Mouse (Mus musculus): ENCODE results near the gene Cyb5r3.
"Not testable (repeated sequence)": the region's sequence is repeated elsewhere in the genome, so short reads cannot be mapped to it uniquely, and the experiment has no call there.

Gene Cyb5r3

GRCm38 (mm10) chr15:83150073-83150442 is 22.3 kb downstream of the Cyb5r3 start:
- DNase-seq (ENCODE audit: low spot score), result no peak

- peak; percentile 98 for DNase-seq (ENCODE audit: low spot score)
Measured at GRCm38 (mm10) chr15:83149196-83150072, 23.0 kb downstream of the Cyb5r3 start, which contains the start of gene Poldip3. TSS of gene Poldip3 (minus strand) at chr15:83149384.

- DNase-seq (ENCODE audit: low spot score), result no peak
Measured at GRCm38 (mm10) chr15:83148801-83149195, 23.6 kb downstream of the Cyb5r3 start.

GRCm38 (mm10) chr15:83148395-83148794 is 24.0 kb downstream of the Cyb5r3 start:
- no peak for DNase-seq (ENCODE audit: low spot score)

- no peak for DNase-seq (ENCODE audit: low spot score)
Measured at GRCm38 (mm10) chr15:83145541-83145940, 26.9 kb downstream of the Cyb5r3 start.

- no peak for DNase-seq (ENCODE audit: low spot score)
Measured at GRCm38 (mm10) chr15:83142861-83143260, 29.5 kb downstream of the Cyb5r3 start.

GRCm38 (mm10) chr15:83135654-83136053 is 36.7 kb downstream of the Cyb5r3 start:
- no peak for DNase-seq (ENCODE audit: low spot score)

- no peak for DNase-seq (ENCODE audit: low spot score)
Measured at GRCm38 (mm10) chr15:83134671-83135070, 37.7 kb downstream of the Cyb5r3 start.

GRCm38 (mm10) chr15:83129530-83130231 is 42.7 kb downstream of the Cyb5r3 start:
- DNase-seq (ENCODE audit: low spot score), result no peak

GRCm38 (mm10) chr15:83127037-83127436 is 45.4 kb downstream of the Cyb5r3 start:
- not testable (repeated sequence) for DNase-seq (ENCODE audit: low spot score)

GRCm38 (mm10) chr15:83126582-83126981 is 45.8 kb downstream of the Cyb5r3 start:
- no peak for DNase-seq (ENCODE audit: low spot score)

- no peak for DNase-seq (ENCODE audit: low spot score)
Measured at GRCm38 (mm10) chr15:83124625-83125024, 47.8 kb downstream of the Cyb5r3 start.

- DNase-seq (ENCODE audit: low spot score), result peak; percentile 96
Measured at GRCm38 (mm10) chr15:83122566-83123145, 49.7 kb downstream of the Cyb5r3 start, which contains the start of gene Rrp7a. TSS of gene Rrp7a (minus strand) at chr15:83122801.

- DNase-seq (ENCODE audit: low spot score), result peak; percentile 69
Measured at GRCm38 (mm10) chr15:83121709-83122565, 50.5 kb downstream of the Cyb5r3 start.

GRCm38 (mm10) chr15:83118360-83118759 is 54.0 kb downstream of the Cyb5r3 start:
- DNase-seq (ENCODE audit: low spot score), result peak; percentile 74

- no peak for DNase-seq (ENCODE audit: low spot score)
Measured at GRCm38 (mm10) chr15:83115071-83115470, 57.3 kb downstream of the Cyb5r3 start.

GRCm38 (mm10) chr15:83114106-83114505 is 58.3 kb downstream of the Cyb5r3 start:
- DNase-seq (ENCODE audit: low spot score), result no peak

GRCm38 (mm10) chr15:83112898-83113297 is 59.5 kb downstream of the Cyb5r3 start:
- peak; percentile 92 for DNase-seq (ENCODE audit: low spot score)

GRCm38 (mm10) chr15:83111874-83112273 is 60.5 kb downstream of the Cyb5r3 start:
- DNase-seq (ENCODE audit: low spot score), result no peak

GRCm38 (mm10) chr15:83111290-83111689 is 61.1 kb downstream of the Cyb5r3 start:
- no peak for DNase-seq (ENCODE audit: low spot score)

GRCm38 (mm10) chr15:83107814-83108213 is 64.6 kb downstream of the Cyb5r3 start:
- DNase-seq (ENCODE audit: low spot score), result no peak

GRCm38 (mm10) chr15:83106426-83106825 is 66.0 kb downstream of the Cyb5r3 start:
- no peak for DNase-seq (ENCODE audit: low spot score)

Measured in testis, postnatal 10 days (tissue).